Mouse (Mus musculus) thymus, postnatal 4 days (tissue): ENCODE measurements around the gene 4930564D02Rik.

ENCODE experiments used
- DNase-seq: peaks from one replicate; pipeline ENCODE4 v3.0.0; 2021

Gene 4930564D02Rik

DNA sequence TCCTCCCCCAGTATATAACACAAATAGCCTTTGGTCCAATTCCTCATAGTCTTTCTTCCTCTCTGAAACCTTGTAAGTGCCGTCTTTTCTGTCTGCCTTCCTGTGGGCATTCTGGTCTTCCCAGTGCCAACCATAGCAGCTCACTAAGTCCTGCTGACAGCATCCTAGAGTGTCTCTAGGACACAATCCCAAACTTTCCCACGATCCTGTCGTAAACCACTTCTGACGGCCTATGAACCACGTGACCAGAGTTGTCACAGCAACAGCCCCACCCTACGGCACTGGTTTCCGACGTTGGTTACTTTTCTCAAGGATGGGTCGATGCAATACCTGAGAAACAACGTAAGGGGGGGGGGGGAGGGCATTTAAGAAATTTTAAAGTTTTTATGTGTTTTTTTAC is at the start of gene 4930564D02Rik:
4930564D02Rik (plus strand) TSS at position 301 of the 400 bp plus-strand sequence.
- no peak for DNase-seq

DNA sequence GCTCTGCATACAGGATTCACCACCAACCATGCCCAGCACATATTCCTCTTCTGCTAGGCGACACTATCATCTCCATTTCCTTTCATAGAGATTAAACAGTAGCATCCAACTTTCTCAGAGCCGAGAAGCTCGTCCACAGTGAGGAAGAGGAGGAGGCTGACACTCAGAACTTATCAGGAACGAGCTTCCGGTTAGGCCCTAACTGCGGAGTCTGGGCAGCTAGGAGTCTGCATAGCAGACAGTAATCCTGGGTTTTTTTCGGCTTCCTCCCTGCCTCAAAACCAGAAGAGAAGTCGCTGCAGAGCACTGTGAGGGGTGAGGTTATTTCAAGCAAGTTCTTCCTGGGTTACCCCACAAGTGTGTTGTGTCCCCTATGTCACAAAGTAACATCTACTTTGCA is 49.3 kb upstream of the 4930564D02Rik start:
- no peak for DNase-seq

DNA sequence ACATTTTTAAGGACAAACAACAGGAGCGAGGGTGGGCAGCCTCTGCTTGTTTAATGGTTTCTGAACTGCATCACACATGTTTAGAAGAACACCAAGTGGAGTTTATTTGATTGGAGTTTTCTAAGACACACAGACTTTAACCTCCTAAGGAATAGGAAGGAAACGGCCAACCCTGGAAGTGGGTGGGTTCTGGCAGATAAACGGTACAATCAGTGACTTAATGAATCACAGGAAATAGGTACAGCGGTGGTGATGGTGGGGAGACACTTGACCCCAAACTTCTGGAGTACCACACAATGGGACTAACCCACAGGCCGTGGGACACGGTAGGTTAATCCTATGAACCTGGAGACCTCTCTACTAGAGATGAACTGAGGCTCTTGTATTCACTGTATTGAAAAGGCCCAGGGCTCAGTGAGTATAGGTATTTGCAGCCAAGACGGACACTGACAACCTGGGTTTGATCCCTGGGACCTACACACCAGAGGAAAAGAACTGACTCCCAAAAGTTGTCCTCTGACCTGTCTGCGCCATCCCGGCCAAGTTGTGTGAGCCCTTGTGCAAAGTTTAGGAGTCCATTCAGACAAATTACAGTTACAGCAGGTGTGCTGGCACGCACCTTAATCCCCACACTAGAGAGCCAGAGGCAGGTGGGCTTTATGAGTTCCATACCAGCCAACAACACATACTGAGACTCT is 48.4 kb upstream of the 4930564D02Rik start:
- no peak for DNase-seq

DNA sequence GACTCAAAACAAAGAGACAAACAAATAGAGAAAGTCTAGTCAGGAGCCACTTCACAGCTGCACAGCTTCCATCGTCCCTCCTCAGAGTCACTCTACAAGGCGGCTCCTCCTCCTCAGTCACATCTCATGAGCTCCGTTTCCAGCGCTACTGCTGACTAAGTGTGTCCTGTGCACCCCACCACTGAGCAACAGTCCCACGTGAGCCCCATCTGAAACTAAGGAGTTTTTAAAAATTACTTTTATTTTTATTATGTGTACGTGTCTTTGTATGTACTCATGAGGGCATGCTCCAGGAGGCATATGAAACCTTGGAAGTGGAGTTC is 47.9 kb upstream of the 4930564D02Rik start:
- no peak for DNase-seq

DNA sequence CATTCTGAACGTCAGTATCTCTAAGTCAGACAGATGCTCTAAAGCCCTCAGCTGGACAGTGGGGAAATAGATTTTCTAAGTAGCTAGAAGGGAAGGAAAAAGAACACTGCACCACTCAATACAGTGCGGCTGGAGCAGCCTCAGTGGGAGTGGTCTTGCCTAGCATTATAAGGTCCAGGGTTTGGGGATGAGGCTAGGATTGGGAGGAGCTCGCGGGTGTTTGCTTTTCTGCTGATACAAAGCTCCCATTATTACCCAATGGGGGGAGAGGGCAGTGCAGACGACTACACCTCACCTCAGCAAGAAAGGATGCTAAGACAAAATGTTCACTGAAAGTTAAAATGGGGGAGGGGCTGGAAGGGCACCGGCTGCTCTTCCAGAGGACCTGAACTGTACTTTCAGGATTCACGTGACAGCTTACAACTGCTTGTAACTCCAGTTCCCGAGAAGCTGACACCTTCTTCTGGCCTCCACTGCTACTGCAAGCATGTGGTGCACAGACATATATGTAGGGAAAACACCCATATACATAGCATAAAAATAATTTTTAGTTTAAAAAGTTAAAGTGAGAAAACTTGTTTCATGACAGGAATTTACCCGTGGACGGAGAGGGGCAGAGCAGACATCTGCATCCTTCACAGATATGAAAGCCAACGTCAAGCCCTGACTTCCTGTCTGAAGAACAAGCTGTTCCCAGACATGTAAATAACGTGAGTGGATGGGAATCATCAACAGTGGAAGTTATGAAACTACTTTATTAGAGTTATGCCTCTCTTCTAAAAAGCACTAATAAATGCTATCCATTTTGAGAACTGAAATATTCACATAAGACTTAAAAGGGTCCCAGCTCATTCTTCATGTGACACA is 46.6 kb upstream of the 4930564D02Rik start:
- no peak for DNase-seq

DNA sequence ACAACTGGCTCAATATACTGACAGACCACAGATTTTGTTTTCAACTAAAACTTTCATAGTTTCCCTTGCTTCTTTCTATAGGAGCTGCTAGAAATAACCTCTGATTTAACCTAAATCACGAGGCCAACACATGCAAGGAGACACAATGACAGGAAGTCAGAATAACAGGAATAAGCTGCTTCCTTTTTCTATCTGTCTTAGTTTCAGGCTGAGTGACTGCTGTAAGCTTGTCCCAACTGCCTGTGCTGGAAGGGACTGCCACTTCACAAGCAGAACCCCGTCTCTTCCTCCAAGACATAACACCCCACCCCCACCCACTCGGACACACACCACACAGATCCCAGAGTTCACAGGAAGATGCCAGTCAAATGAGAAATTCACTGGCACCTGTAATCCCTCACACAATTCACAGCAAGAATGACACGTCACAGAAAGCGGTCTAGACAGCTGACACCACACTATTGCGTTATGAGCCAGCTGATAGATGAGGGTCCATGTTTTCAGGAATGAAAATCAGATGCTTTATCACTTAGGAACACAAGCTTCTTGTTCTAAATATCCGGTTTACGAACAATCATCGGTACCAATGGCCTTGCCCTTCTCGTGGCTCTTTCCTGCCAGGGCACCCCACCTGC is 43.2 kb upstream of the 4930564D02Rik start:
- no peak for DNase-seq

DNA sequence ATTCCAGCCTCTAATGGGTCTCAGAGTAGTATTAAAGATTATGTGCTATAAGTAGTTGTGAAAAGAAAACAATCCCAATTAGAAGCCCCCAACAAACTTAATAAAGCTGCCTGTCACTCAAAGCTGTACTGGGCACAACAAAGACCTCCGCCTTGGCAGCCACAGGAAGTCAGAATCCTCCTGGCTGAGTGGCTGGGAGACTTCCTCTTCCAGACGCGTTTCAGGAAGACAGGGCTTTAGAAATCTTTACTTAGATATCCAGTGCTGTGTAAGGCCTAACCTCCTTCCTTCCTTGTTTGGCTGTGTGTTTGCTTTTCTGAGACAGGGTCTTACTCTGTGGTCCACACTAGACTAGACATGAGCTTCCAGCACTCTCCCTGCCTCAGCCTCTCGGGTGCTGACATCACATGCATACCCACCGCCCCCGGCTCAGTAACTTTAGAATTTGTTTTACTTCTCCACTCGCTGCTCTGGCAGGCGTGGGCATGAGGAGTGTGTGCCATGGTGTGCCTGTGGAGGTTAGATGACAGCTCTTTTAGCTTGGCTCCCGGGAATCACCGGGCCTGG is 30.3 kb upstream of the 4930564D02Rik start:
- no peak for DNase-seq

DNA sequence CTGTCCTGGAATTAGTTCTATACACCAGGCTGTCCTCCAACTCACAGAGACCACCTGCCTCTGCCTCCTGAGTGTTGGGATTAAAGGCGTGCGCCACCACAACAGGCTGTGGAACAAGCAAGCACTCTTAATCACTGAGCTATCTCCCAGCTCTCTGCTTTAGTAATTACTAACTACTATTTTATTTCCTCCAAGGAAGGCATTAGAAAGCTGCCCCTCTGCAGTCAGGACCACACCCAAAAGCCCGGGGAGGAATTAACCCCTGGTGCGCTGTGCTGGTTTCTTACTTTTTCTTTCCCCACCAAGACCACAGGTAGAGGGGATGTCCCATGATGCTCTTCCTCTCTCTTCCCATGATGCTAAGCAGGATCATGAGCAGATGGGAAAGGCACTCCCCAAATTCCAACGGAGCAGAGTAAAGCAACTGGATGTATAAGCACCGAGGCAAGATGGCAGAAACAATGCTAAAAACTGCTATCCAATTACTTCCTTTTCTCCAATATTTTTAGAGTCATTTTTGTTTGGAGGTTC is 29.3 kb upstream of the 4930564D02Rik start:
- no peak for DNase-seq

DNA sequence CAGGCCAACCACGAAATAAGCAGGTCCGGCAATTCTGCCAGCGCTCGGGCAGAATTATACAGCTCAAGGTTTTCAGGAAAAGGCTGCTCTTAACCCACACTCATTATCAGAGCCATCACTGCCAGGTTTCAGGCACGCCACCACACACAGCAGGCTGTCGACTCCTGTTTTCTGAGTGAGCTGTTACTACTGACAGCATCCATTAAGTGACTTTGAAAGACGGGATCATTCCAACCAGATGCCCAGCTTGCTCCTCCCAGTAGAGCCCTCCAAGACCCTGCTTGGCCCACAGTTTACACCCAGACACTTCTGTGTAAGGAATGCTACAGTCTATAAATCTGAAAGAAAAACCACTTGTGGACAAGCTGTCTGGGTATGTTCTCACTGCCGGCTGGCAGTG is 26.6 kb upstream of the 4930564D02Rik start:
- DNase-seq = no peak

DNA sequence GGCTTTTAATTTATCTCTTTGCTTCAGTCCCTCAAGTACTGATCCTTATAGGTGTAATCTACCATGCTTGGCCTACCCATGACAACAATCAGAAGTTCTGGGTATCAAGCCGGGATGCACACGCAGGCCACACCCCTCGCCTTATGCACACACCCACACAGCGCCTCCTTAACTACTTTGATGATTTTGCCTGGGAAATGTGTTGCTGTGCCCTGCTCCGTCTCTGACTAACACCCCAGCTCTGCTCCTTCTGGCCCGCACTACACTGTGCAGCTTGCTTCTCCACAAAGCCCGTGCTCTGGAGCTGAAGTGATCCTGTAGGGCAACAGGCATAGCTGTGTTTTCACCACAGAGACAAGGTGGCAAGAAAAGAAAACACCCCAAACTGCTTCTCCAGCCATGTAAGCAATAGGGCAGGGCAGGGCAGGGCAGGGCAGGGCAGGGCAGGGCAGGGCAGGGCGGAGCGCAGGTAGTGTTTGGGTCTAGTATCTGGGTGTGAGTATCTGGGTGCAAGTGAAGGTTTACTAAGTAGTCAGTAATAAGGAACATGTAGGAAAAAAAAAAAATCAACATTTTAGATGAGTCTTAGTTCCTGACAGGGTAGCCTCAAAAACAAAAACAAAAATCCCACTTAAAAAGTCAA is 25.5 kb upstream of the 4930564D02Rik start:
- DNase-seq = no peak

DNA sequence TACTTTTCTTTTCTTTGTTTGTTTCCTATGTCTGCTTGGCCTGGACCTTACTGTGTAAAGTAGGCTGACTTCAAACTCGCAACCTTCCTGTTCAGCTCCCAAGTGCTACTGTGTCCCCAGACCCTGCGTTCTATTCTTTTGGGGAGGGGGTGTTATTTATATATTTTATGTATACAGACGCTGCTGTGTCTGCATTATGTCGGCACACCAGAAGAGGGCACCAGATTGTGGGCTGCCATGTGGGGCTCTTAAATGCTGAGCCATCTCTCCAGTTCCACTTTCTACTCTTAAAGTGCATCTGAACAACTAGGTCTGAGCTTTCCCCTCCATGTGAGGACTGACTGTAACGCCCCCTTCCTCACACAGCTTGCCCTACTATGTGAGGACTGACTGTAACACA is 22.9 kb upstream of the 4930564D02Rik start:
- DNase-seq = no peak

DNA sequence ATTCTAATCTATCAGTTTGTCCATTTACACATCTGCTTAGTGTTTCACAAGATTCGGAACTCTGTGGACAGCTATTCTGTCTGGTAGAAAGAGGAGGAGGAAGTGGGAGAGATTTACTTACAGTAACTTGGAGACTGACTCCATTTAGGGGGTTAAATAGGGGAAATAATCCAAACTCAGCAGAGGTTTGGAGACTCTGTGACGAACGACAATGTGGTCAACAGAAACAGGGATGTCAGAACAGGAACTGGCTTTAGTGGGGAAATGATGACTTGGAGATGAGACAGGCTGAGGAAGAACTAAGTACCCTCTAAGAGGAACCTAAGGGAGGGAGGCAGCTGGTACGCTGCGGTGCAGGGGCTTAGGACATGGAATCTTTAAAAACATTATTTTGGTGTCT is 19.8 kb upstream of the 4930564D02Rik start:
- no peak for DNase-seq

DNA sequence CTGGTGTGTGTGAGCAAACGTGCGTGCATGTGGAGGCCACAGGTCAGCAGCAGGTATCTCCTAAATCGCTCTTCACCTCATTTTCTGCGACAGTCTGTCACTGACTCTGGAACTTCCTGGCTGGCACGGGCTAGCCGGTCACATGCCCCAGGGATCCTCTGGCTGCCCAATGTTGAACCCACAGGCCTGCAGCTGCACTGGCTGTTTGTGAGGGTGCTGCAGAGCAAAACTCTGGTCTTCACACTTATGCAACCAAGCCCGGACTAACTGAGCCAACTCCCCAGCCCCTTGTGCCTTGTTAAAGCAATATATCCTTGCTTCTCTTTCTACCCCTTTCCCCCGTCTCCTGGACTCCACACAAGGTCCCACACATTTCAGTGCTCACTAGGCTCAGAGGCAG is 19.0 kb upstream of the 4930564D02Rik start:
- no peak for DNase-seq

DNA sequence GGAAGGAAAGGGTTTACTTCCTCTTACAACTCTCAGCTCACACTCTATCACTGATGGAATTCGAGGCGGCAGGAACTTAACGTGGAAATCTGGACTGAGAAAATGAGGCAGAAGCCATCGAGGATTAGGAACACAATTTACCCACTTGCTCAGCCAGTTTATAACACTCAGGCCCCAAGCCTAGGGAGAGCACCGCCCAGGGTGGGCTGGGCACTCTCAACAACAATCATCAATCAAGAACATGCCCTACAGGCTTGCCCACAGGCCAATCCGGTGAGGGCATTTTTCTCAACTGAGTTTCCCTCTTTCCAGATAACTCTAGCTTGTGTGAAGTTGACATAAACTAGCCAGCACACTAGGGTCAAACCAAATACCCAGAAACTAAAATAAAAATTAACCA is 16.8 kb upstream of the 4930564D02Rik start:
- no peak for DNase-seq

DNA sequence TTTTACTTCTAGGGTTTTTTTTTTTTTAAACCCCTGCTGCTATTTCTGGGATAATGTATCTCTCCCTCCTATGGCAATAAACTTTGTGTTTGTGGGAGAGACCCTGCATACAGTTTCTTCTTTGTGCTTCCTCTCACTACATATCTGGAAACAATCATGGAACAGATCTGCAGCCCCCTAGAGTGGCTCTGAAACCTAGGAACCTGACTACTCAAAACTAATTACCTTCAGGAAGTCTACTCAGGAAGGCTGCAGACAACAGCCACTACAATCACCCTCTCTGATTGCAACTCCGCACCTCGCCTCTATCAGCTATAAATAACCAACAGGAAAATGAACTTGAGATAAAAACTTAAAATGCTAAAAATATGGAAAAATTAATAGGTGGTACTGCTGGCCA is 15.5 kb upstream of the 4930564D02Rik start:
- no peak for DNase-seq

DNA sequence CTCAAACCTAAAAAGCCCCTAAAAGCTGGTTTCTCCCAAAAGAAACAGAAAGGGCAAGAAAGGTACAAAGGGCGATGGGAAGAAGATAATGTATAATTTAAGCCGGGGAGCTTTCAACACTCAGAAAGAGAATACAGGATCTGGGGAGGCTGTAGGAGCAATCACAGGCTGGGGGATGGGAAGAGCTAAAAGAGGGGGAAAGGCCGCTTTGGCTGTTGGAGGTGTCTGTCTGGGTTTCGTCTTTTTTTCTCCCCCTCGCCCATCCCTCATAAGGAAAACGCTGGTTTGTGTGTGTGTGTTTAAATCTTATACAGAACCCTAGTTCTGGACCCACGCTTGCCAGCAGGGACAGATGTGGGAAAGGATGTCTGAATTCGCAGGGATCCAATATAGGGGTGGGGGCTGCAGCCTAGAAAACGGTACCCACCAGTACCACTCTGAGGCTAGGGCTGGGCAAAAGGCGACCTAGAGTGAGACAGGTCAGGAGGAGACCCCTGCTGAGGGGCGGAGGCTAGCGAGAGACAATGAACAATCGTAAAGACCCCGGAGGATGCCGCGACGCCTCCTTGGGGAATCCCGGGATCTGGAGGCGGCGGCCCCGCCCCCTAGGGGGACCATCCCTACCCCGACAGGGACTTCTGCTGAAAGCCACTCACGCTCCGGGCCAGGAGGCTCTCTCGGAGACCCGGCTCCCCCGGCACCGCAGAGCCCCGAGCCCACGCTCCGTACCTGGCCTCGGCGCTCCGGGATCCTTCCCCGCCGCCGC is 14.3 kb upstream of the 4930564D02Rik start:
- no peak for DNase-seq

DNA sequence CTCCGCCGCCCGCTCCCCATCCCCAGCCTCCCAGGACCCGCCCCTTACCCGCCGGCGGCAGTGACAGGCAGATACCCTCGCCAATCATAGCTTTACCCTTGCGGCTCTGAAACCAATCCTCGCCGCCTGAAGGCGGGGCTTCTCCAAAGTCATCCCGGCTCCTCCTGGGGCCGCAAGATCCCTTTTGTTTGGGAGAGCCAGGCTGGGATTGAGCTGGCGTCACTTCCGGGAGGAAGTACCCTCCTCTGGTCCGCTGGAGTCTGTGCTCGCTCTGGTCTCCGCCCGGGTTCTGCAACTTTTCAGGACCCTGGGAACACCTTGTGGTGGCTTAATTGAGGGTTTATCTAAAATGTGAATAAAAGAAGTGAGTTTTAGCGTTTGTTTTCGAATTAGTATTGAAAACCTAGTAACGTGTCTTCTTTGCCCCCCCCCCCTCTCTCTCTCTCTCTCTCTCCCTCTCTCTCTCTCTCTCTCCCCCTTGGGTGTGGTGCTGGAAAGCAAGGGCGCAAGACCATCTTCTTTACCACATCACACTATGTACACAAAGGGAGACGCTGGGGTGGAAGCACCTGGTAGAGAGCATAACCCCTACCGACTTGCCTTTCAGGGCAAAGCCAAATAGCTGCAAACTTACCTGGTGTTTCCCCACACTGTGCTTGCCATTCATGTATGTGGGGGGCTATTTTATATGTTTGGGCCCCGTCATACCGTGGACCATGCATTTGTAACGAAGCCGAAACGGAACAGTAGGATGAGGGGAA is 13.5 kb upstream of the 4930564D02Rik start, which contains the start of gene Cttnbp2nl:
Cttnbp2nl (minus strand) TSS at position 210 of the 761 bp plus-strand sequence.
- DNase-seq = peak; percentile 94

DNA sequence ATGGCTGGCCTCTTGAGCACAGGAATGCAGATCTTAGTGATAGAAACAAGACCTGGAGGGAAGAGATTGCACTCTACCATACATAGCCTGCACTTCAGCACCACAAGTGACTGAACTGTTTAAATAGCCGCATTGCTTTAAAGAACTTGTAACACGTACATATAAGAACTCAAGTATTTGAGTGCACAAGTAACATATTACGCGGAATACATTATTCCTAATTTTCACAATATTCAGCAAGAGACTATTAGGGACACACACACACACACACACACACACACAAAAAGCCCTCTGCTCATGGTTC is 13.0 kb upstream of the 4930564D02Rik start:
- no peak for DNase-seq

DNA sequence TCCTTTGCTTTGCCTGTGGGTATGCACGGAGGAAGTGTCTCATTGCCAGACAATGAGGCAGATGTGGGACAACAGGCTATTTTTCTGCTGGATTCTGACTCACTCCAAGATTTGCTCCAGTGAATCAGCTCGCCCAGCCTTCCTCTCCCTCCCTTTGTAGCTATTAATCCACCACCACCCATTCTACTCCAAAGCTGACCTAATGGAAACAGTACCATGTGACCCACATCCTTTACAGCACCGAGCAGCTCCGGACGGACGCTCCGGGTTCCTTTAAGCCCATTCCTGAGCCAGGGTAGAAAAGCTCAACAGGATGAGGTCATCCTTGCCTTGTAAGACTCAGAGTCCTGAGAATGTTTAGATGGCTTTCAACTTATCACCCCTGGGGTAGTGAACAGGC is 11.7 kb upstream of the 4930564D02Rik start:
- no peak for DNase-seq

DNA sequence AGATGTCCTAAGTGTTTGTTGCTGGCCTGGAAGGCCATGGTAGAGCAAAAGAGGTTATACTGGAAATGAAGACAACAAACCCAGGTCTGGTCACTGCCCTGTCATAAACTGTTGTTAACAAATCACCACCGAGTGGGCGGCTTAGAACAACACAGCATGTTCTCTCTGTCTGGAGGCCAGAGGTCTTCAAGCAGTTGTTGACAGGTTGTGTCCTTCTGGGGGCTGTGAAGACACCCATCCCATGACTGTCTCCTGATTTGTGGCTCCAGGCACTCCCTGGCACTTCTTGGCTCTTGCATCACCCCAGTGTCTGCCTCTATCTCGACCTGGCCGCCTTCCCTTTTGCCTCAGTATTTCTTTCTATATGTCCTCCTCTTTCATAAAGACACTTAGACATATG is 11.0 kb upstream of the 4930564D02Rik start:
- DNase-seq = no peak
